Mouse (Mus musculus) spleen, adult 2 months (tissue): Measurements from ENCODE around the gene Pgap2.

Experiments
- CTCF ChIP-seq: fragments of 200-500 bp; IDR thresholded peaks from 2 replicates; pipeline ENCODE4 v1.5.1; 2011; ENCODE audit warnings: mild to moderate bottlenecking, inconsistent platforms; ENCODE audit not compliant: insufficient read depth, insufficient read length, insufficient replicate concordance; ENCODE audit errors: extremely low read depth
- POLR2A ChIP-seq: fragments of 200-500 bp; IDR thresholded peaks from 2 replicates; pipeline ENCODE4 v1.6.1; 2011; ENCODE audit warnings: low read depth, low read length, inconsistent platforms

- TF ChIP-seq CTCF = no peak
- no peak for TF ChIP-seq POLR2A
Observed at GRCm38 (mm10) chr7:102249531-102249895, 39.5 kb downstream of the Pgap2 start.
